Mouse (Mus musculus) lung, adult 2 months (tissue): Measurements from ENCODE around the gene Aldh3b2.

Experiments used
- CTCF ChIP-seq: fragments of 200-500 bp; IDR thresholded peaks from 2 replicates; pipeline ENCODE4 v1.5.1; 2011; ENCODE audit warnings: mild to moderate bottlenecking, low read length, control low read depth; ENCODE audit not compliant: insufficient read depth
- POLR2A ChIP-seq: fragments of 200-500 bp; IDR thresholded peaks from 2 replicates; pipeline ENCODE4 v1.6.1; 2011; ENCODE audit warnings: low read depth, mild to moderate bottlenecking, control low read depth, low read length, borderline replicate concordance; ENCODE audit errors: extremely low read depth

DNA sequence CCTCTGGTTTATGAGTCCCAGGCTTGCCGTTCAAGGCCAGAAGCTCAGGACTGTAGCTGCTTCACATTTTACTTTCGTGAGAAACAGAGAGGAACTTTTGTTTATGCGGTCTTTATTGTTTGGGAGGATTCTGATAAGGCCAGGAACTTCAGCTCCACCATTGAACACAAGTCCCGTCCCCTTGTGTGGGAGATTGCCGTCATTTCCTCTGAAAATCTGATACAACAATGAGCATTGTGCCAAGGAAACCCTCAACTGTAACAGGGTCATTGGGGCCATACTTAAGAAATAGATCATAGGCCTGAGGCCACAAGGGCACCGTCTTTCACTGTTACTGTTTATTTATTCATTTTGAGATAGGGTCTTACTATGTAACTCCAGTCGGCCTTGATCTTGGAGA, 51.1 kb downstream of the Aldh3b2 start:
- TF ChIP-seq CTCF, result no peak
- no peak for TF ChIP-seq POLR2A
